Mouse (Mus musculus) retina, postnatal 1 day (tissue): ENCODE measurements at regions not wholly inside any gene's neighbourhood (a gene's known extent, or its start where the extent isn't known, plus 50 kb on each side); places are given as distances from the start of the nearest gene placed in this dataset.
"Not testable (repeated sequence)": the region's sequence is repeated elsewhere in the genome, so short reads cannot be mapped to it uniquely, and the experiment has no call there.

Source experiments
- DNase-seq: peaks from one replicate; pipeline ENCODE4 v3.0.0-alpha.2; 2012

GRCm38 (mm10) chr16:86325406-86325805 lies 423.8 kb upstream of the Adamts5 start:
- DNase-seq = no peak

- DNase-seq = no peak
Observed at GRCm38 (mm10) chr16:86318898-86319297, 417.3 kb upstream of the Adamts5 start.

- no peak for DNase-seq
Observed at GRCm38 (mm10) chr16:86309696-86310095, 408.1 kb upstream of the Adamts5 start.

- DNase-seq = no peak
Observed at GRCm38 (mm10) chr16:86303869-86304268, 402.2 kb upstream of the Adamts5 start.

- peak; percentile 57 for DNase-seq
Observed at GRCm38 (mm10) chr16:86302451-86303145, 401.0 kb upstream of the Adamts5 start.

- no peak for DNase-seq
Observed at GRCm38 (mm10) chr16:86294436-86294835, 392.8 kb upstream of the Adamts5 start.

GRCm38 (mm10) chr16:86281326-86281725 lies 379.7 kb upstream of the Adamts5 start:
- DNase-seq = no peak

- peak; percentile 79 for DNase-seq
Observed at GRCm38 (mm10) chr16:86277031-86277430, 375.4 kb upstream of the Adamts5 start.

GRCm38 (mm10) chr16:86261612-86262011 lies 360.0 kb upstream of the Adamts5 start:
- DNase-seq = peak; percentile 68

GRCm38 (mm10) chr16:86252630-86253029 lies 351.0 kb upstream of the Adamts5 start:
- DNase-seq = no peak

GRCm38 (mm10) chr16:86250021-86250420 lies 348.4 kb upstream of the Adamts5 start:
- DNase-seq = no peak

- no peak for DNase-seq
Observed at GRCm38 (mm10) chr16:86244191-86244590, 342.6 kb upstream of the Adamts5 start.

GRCm38 (mm10) chr16:86242766-86243510 lies 341.3 kb upstream of the Adamts5 start:
- no peak for DNase-seq

- no peak for DNase-seq
Observed at GRCm38 (mm10) chr16:86222997-86223396, 321.4 kb upstream of the Adamts5 start.

- no peak for DNase-seq
Observed at GRCm38 (mm10) chr16:86210547-86210946, 308.9 kb upstream of the Adamts5 start.

- DNase-seq = no peak
Observed at GRCm38 (mm10) chr16:86209319-86209718, 307.7 kb upstream of the Adamts5 start.

- DNase-seq = no peak
Observed at GRCm38 (mm10) chr16:86189874-86190273, 288.2 kb upstream of the Adamts5 start.

GRCm38 (mm10) chr16:86188966-86189365 lies 287.3 kb upstream of the Adamts5 start:
- DNase-seq = no peak

- not testable (repeated sequence) for DNase-seq
Observed at GRCm38 (mm10) chr16:86187609-86188008, 286.0 kb upstream of the Adamts5 start.

- DNase-seq = no peak
Observed at GRCm38 (mm10) chr16:86159021-86159815, 257.6 kb upstream of the Adamts5 start.

GRCm38 (mm10) chr16:86138171-86138570 lies 236.5 kb upstream of the Adamts5 start:
- no peak for DNase-seq

- no peak for DNase-seq
Observed at GRCm38 (mm10) chr16:86136169-86136568, 234.5 kb upstream of the Adamts5 start.

- no peak for DNase-seq
Observed at GRCm38 (mm10) chr16:86127391-86127790, 225.8 kb upstream of the Adamts5 start.

- no peak for DNase-seq
Observed at GRCm38 (mm10) chr16:86124182-86124581, 222.6 kb upstream of the Adamts5 start.
